Mouse (Mus musculus): ENCODE results near the gene Gmeb1. TPM values are rescaled to one million over a fixed set of nuclear protein-coding genes. Genes with fewer than 3 reads are reported as not detected.

Gene Gmeb1
- polyA plus RNA-seq, 1 experiment from 2014 or later: 45.9 TPM

Small RNAs within 50 kb of the gene (microRNA-seq; reads per million reads assigned to microRNA genes)
- gene Gm22033: not detected

Other genes starting within 250 kb of the Gmeb1 start
- not detected in 2 replicates for gene Gm10300, start 186.9 kb downstream of the Gmeb1 start, polyA plus RNA-seq (2016; fragmentation: Nextera tagmentation; extraction: Ambion mirVana)
- gene Epb41, start 186.3 kb downstream of the Gmeb1 start, polyA plus RNA-seq (2016; fragmentation: Nextera tagmentation; extraction: Ambion mirVana): 123 and 167 TPM in 2 replicates
- 0.06 and 0.07 TPM in 2 replicates for gene Oprd1, start 117.1 kb downstream of the Gmeb1 start, polyA plus RNA-seq (2016; fragmentation: Nextera tagmentation; extraction: Ambion mirVana)
- gene Ythdf2, start 49.3 kb downstream of the Gmeb1 start, polyA plus RNA-seq (2016; fragmentation: Nextera tagmentation; extraction: Ambion mirVana): 148 and 150 TPM in 2 replicates
- 70.1 and 73.0 TPM in 2 replicates for gene Taf12, start 12.8 kb upstream of the Gmeb1 start, polyA plus RNA-seq (2016; fragmentation: Nextera tagmentation; extraction: Ambion mirVana)
- 0.79 and 0.85 TPM in 2 replicates for gene Rab42, start 41.8 kb upstream of the Gmeb1 start, polyA plus RNA-seq (2016; fragmentation: Nextera tagmentation; extraction: Ambion mirVana)
- 83.5 and 87.8 TPM in 2 replicates for gene Trnau1ap, start 67.9 kb upstream of the Gmeb1 start, polyA plus RNA-seq (2016; fragmentation: Nextera tagmentation; extraction: Ambion mirVana)
- 144 and 164 TPM in 2 replicates for gene Rcc1, start 92.0 kb upstream of the Gmeb1 start, polyA plus RNA-seq (2016; fragmentation: Nextera tagmentation; extraction: Ambion mirVana)
- gene Phactr4, start 160.9 kb upstream of the Gmeb1 start, polyA plus RNA-seq (2016; fragmentation: Nextera tagmentation; extraction: Ambion mirVana): 23.6 and 27.3 TPM in 2 replicates
- gene Med18, start 202.3 kb upstream of the Gmeb1 start, polyA plus RNA-seq (2016; fragmentation: Nextera tagmentation; extraction: Ambion mirVana): 32.6 and 35.3 TPM in 2 replicates
- 13.0 and 14.7 TPM in 2 replicates for gene Sesn2, start 248.9 kb upstream of the Gmeb1 start, polyA plus RNA-seq (2016; fragmentation: Nextera tagmentation; extraction: Ambion mirVana)